Mouse (Mus musculus): ENCODE results near the gene Ecel1. TPM values are rescaled to one million over a fixed set of nuclear protein-coding genes. Genes with fewer than 3 reads are reported as not detected.

The Ecel1 gene
- polyA plus RNA-seq, 1 experiment from 2014 or later: 3.0 TPM

GRCm38 (mm10) chr1:87159396-87159795 is 3.1 kb upstream of the Ecel1 start:
- Histone ChIP-seq H3K4me3 (ENCODE audit: low read depth, low read length) (no peak overlapping the region), H3K27me3 (replicated peaks; ENCODE audit: control insufficient read depth, insufficient read depth, low read length) (peaks cover 52% of the 10 kb centered on the region), H3K9me3 (ENCODE audit: control insufficient read depth, low read length) (no peaks in the 10 kb centered on the region), H3K4me2 (ENCODE audit: low read depth, low read length) (no peak overlapping the region), H3K4me1 (ENCODE audit: control insufficient read depth, insufficient read depth, low read length) (no peaks in the 10 kb centered on the region), H3K27ac (replicated peaks; ENCODE audit: low read depth, low read length) (no peak overlapping the region), H3K9ac (ENCODE audit: low read depth, low read length) (no peak overlapping the region), H3K36me3 (ENCODE audit: control insufficient read depth, insufficient read depth, low read length) (no peaks in the 10 kb centered on the region)
- WGBS: 80% methylated on average over 3 of the region's 3 CpGs
- DNase-seq (ENCODE audit: low spot score) (no peak), ATAC-seq (ENCODE audit: low read depth) (no peak)

- H3K9me3 ChIP-seq (ENCODE audit: control insufficient read depth, low read length): no peaks in the 10 kb centered on the region
- H3K4me1 ChIP-seq (ENCODE audit: control insufficient read depth, insufficient read depth, low read length): no peaks in the 10 kb centered on the region; the same call in 1 of the 2 replicates
- DNase-seq (ENCODE audit: low spot score) (peak; percentile 42), ATAC-seq (ENCODE audit: low read depth) (peak; percentile 56; the same call in 1 of the 2 replicates)
- 1% methylated on average over 30 of the region's 56 CpGs for WGBS
- H3K9ac ChIP-seq (ENCODE audit: low read depth, low read length): peak overlapping the region; percentile 42
- H3K27ac ChIP-seq (replicated peaks; ENCODE audit: low read depth, low read length): no peak overlapping the region
- H3K27me3 ChIP-seq (replicated peaks; ENCODE audit: control insufficient read depth, insufficient read depth, low read length): peaks cover 86% of the 10 kb centered on the region
- H3K4me3 ChIP-seq (ENCODE audit: low read depth, low read length): peak overlapping the region; percentile 40
- H3K36me3 ChIP-seq (ENCODE audit: control insufficient read depth, insufficient read depth, low read length): no peaks in the 10 kb centered on the region
- H3K4me2 ChIP-seq (ENCODE audit: low read depth, low read length): peak overlapping the region; percentile 72
Observed at GRCm38 (mm10) chr1:87155531-87156198, 656 bp downstream of the Ecel1 start.

GRCm38 (mm10) chr1:87154501-87155120 is 1.7 kb downstream of the Ecel1 start:
- no peaks in the 10 kb centered on the region for H3K36me3 ChIP-seq (ENCODE audit: control insufficient read depth, insufficient read depth, low read length)
- H3K9ac ChIP-seq (ENCODE audit: low read depth, low read length): peak overlapping the region; percentile 48
- peak overlapping the region; percentile 65 for H3K4me2 ChIP-seq (ENCODE audit: low read depth, low read length)
- DNase-seq (ENCODE audit: low spot score) (no peak), ATAC-seq (ENCODE audit: low read depth) (no peak)
- WGBS: 1% methylated on average over 20 of the region's 58 CpGs
- H3K4me3 ChIP-seq (ENCODE audit: low read depth, low read length): peak overlapping the region; percentile 40
- H3K9me3 ChIP-seq (ENCODE audit: control insufficient read depth, low read length): no peaks in the 10 kb centered on the region
- no peak overlapping the region for H3K27ac ChIP-seq (replicated peaks; ENCODE audit: low read depth, low read length)
- no peaks in the 10 kb centered on the region; the same call in 1 of the 2 replicates for H3K4me1 ChIP-seq (ENCODE audit: control insufficient read depth, insufficient read depth, low read length)
- peaks cover 96% of the 10 kb centered on the region for H3K27me3 ChIP-seq (replicated peaks; ENCODE audit: control insufficient read depth, insufficient read depth, low read length)

- H3K9me3 ChIP-seq (ENCODE audit: control insufficient read depth, low read length): no peaks in the 10 kb centered on the region
- H3K27ac ChIP-seq (replicated peaks; ENCODE audit: low read depth, low read length): no peak overlapping the region
- H3K9ac ChIP-seq (ENCODE audit: low read depth, low read length): peak overlapping the region; percentile 48
- H3K4me1 ChIP-seq (ENCODE audit: control insufficient read depth, insufficient read depth, low read length): no peaks in the 10 kb centered on the region; the same call in 1 of the 2 replicates
- H3K4me3 ChIP-seq (ENCODE audit: low read depth, low read length): peak overlapping the region; percentile 40
- no peaks in the 10 kb centered on the region for H3K36me3 ChIP-seq (ENCODE audit: control insufficient read depth, insufficient read depth, low read length)
- ATAC-seq (ENCODE audit: low read depth) (no peak), DNase-seq (ENCODE audit: low spot score) (no peak)
- peaks cover 96% of the 10 kb centered on the region for H3K27me3 ChIP-seq (replicated peaks; ENCODE audit: control insufficient read depth, insufficient read depth, low read length)
- under 1% methylated on average over 30 of the region's 72 CpGs for WGBS
- H3K4me2 ChIP-seq (ENCODE audit: low read depth, low read length): peak overlapping the region; percentile 65
Observed at GRCm38 (mm10) chr1:87153776-87154500, 2.4 kb downstream of the Ecel1 start.

GRCm38 (mm10) chr1:87151286-87151685 is 5.0 kb downstream of the Ecel1 start:
- Histone ChIP-seq H3K4me2 (ENCODE audit: low read depth, low read length) (no peak overlapping the region), H3K4me3 (ENCODE audit: low read depth, low read length) (no peak overlapping the region), H3K36me3 (ENCODE audit: control insufficient read depth, insufficient read depth, low read length) (no peaks in the 10 kb centered on the region), H3K9me3 (ENCODE audit: control insufficient read depth, low read length) (no peaks in the 10 kb centered on the region), H3K27me3 (replicated peaks; ENCODE audit: control insufficient read depth, insufficient read depth, low read length) (peaks cover 72% of the 10 kb centered on the region), H3K4me1 (ENCODE audit: control insufficient read depth, insufficient read depth, low read length) (no peaks in the 10 kb centered on the region; the same call in 1 of the 2 replicates), H3K27ac (replicated peaks; ENCODE audit: low read depth, low read length) (no peak overlapping the region), H3K9ac (ENCODE audit: low read depth, low read length) (no peak overlapping the region)
- no peak for DNase-seq (ENCODE audit: low spot score)
- ATAC-seq (ENCODE audit: low read depth): no peak
- WGBS: 78% methylated on average over 6 of the region's 6 CpGs

GRCm38 (mm10) chr1:87149422-87149821 is 6.9 kb downstream of the Ecel1 start:
- peaks cover 53% of the 10 kb centered on the region for H3K27me3 ChIP-seq (replicated peaks; ENCODE audit: control insufficient read depth, insufficient read depth, low read length)
- DNase-seq (ENCODE audit: low spot score): no peak

GRCm38 (mm10) chr1:87143141-87143540 is 13.2 kb downstream of the Ecel1 start:
- Histone ChIP-seq H3K27me3 (replicated peaks; ENCODE audit: control insufficient read depth, insufficient read depth, low read length) (no peaks in the 10 kb centered on the region), H3K4me3 (ENCODE audit: low read depth, low read length) (no peak overlapping the region), H3K27ac (replicated peaks; ENCODE audit: low read depth, low read length) (no peak overlapping the region), H3K36me3 (ENCODE audit: control insufficient read depth, insufficient read depth, low read length) (no peaks in the 10 kb centered on the region), H3K4me2 (ENCODE audit: low read depth, low read length) (no peak overlapping the region), H3K9me3 (ENCODE audit: control insufficient read depth, low read length) (no peaks in the 10 kb centered on the region), H3K9ac (ENCODE audit: low read depth, low read length) (no peak overlapping the region), H3K4me1 (ENCODE audit: control insufficient read depth, insufficient read depth, low read length) (no peaks in the 10 kb centered on the region)
- 80% methylated on average over 10 of the region's 10 CpGs for WGBS
- ATAC-seq (ENCODE audit: low read depth): no peak
- no peak for DNase-seq (ENCODE audit: low spot score)

More at GRCm38 (mm10) chr1:87149422-87149821, 6.9 kb downstream of the Ecel1 start:
- Histone ChIP-seq H3K9me3 (ENCODE audit: control insufficient read depth, low read length) (no peaks in the 10 kb centered on the region), H3K27ac (replicated peaks; ENCODE audit: low read depth, low read length) (no peak overlapping the region), H3K4me2 (ENCODE audit: low read depth, low read length) (no peak overlapping the region), H3K36me3 (ENCODE audit: control insufficient read depth, insufficient read depth, low read length) (no peaks in the 10 kb centered on the region), H3K4me3 (ENCODE audit: low read depth, low read length) (no peak overlapping the region), H3K9ac (ENCODE audit: low read depth, low read length) (no peak overlapping the region), H3K4me1 (ENCODE audit: control insufficient read depth, insufficient read depth, low read length) (no peaks in the 10 kb centered on the region; the same call in 1 of the 2 replicates)
- ATAC-seq (ENCODE audit: low read depth): no peak
- WGBS: 27% methylated on average over 13 of the region's 13 CpGs

- DNase-seq (ENCODE audit: low spot score) (peak; percentile 23), ATAC-seq (ENCODE audit: low read depth) (peak; percentile 57; the same call in 1 of the 2 replicates)
- Histone ChIP-seq H3K27ac (replicated peaks; ENCODE audit: low read depth, low read length) (no peak overlapping the region), H3K4me3 (ENCODE audit: low read depth, low read length) (no peak overlapping the region), H3K9me3 (ENCODE audit: control insufficient read depth, low read length) (no peaks in the 10 kb centered on the region), H3K27me3 (replicated peaks; ENCODE audit: control insufficient read depth, insufficient read depth, low read length) (no peaks in the 10 kb centered on the region), H3K4me2 (ENCODE audit: low read depth, low read length) (no peak overlapping the region), H3K36me3 (ENCODE audit: control insufficient read depth, insufficient read depth, low read length) (no peaks in the 10 kb centered on the region), H3K9ac (ENCODE audit: low read depth, low read length) (no peak overlapping the region), H3K4me1 (ENCODE audit: control insufficient read depth, insufficient read depth, low read length) (no peaks in the 10 kb centered on the region)
- 75% methylated on average over 9 of the region's 9 CpGs for WGBS
Observed at GRCm38 (mm10) chr1:87142456-87142855, 13.9 kb downstream of the Ecel1 start.

All from embryonic facial prominence, embryonic 14.5 days (tissue).